Mouse (Mus musculus) limb, embryonic 12.5 days (tissue): ENCODE results near the gene Ilk. TPM values are rescaled to one million over a fixed set of nuclear protein-coding genes. Genes with fewer than 3 reads are reported as not detected.
A peak's percentile ranks its signal among the peaks of the same experiment; 100 is the strongest.

ENCODE experiments used
- ATAC-seq: fragments of 200-750 bp; cut with Nextera tagmentation; 2 replicates; pipeline ENCODE4 v1.8.0; 2017; ENCODE audit warnings: low read depth, moderate TSS enrichment; ENCODE audit not compliant: insufficient number of reproducible peaks, insufficient read depth, low FRiP score, low TSS enrichment
- H3K27ac ChIP-seq: fragments of 300-500 bp; sonication (generic); 2 replicates; pipeline ENCODE4 v1.5.1; 2016; ENCODE audit warnings: mild to moderate bottlenecking, moderate library complexity
- H3K27me3 ChIP-seq: fragments of 300-500 bp; sonication (generic); 2 replicates; pipeline ENCODE4 v1.6.1; 2016; ENCODE audit warnings: mild to moderate bottlenecking, moderate library complexity
- H3K36me3 ChIP-seq: fragments of 300-500 bp; sonication (generic); 2 replicates; pipeline ENCODE4 v1.6.1; 2016; ENCODE audit warnings: mild to moderate bottlenecking, moderate library complexity
- H3K4me1 ChIP-seq: fragments of 300-500 bp; sonication (generic); replicated peaks from 2 replicates; pipeline ENCODE4 v1.6.1; 2016
- H3K4me2 ChIP-seq: fragments of 300-500 bp; sonication (generic); 2 replicates; pipeline ENCODE4 v1.6.1; 2016; ENCODE audit warnings: mild to moderate bottlenecking, moderate library complexity
- H3K4me3 ChIP-seq: fragments of 300-500 bp; sonication (generic); replicated peaks from 2 replicates; pipeline ENCODE4 v1.5.1; 2016; ENCODE audit warnings: mild to moderate bottlenecking
- H3K9ac ChIP-seq: fragments of 300-500 bp; sonication (generic); replicated peaks from 2 replicates; pipeline ENCODE4 v1.6.1; 2016; ENCODE audit warnings: mild to moderate bottlenecking, moderate library complexity
- H3K9me3 ChIP-seq: fragments of 300-500 bp; sonication (generic); 2 replicates; pipeline ENCODE4 v1.6.1; 2016; ENCODE audit warnings: mild to moderate bottlenecking, moderate library complexity
- WGBS: fragments of 180-500 bp; shearing (Covaris S2); methylation state at CpG from one replicate; pipeline ENCODE4 v1.1.7; 2016; 5-methylcytosine and 5-hydroxymethylcytosine counted together
- polyA plus RNA-seq: library from polyadenylated mRNA; unstranded; fragments of >200 nt; fragmentation: Nextera tagmentation; extraction: Ambion mirVana; gene quantifications from 2 replicates; pipeline ENCODE4 v1.2.1, GENCODE M21; 2016

Gene Ilk
- 216 and 232 TPM in 2 replicates for polyA plus RNA-seq

GRCm38 (mm10) chr7:105736264-105736901 lies at the start of gene Ilk:
Ilk (plus strand) TSS chr7:105736592.
- peak within 1 kb of the TSS; percentile 85 for H3K9ac ChIP-seq
- H3K4me1 ChIP-seq: peaks cover 33% of the 10 kb centered on the region
- peaks cover 53% of the 10 kb centered on the region for H3K36me3 ChIP-seq
- H3K27me3 ChIP-seq: no peaks in the 10 kb centered on the region
- H3K9me3 ChIP-seq: no peaks in the 10 kb centered on the region
- ATAC-seq: peak; percentile 96
- under 1% methylated on average over 56 of the region's 62 CpGs for WGBS
- H3K4me3 ChIP-seq: peak within 1 kb of the TSS; percentile 82
- H3K4me2 ChIP-seq: peak within 1 kb of the TSS; percentile 80
- peak within 1 kb of the TSS; percentile 80 for H3K27ac ChIP-seq

- no peak overlapping the region for H3K4me3 ChIP-seq
- H3K9ac ChIP-seq: no peak overlapping the region
- H3K36me3 ChIP-seq: no peaks in the 10 kb centered on the region
- H3K27ac ChIP-seq: no peak overlapping the region
- no peaks in the 10 kb centered on the region for H3K4me1 ChIP-seq
- ATAC-seq: no peak
- H3K27me3 ChIP-seq: no peaks in the 10 kb centered on the region
- H3K4me2 ChIP-seq: no peak overlapping the region
- 92% methylated on average over 1 of the region's 1 CpGs for WGBS
- no peaks in the 10 kb centered on the region for H3K9me3 ChIP-seq
These were observed 45.5 kb upstream of the Ilk start for GRCm38 (mm10) chr7:105690875-105691274.

- Histone ChIP-seq H3K4me2 (no peak overlapping the region), H3K9me3 (0 out of 2 replicates have a peak, but pooled peaks cover 3% of the 10 kb centered on the region), H3K4me3 (no peak overlapping the region), H3K9ac (no peak overlapping the region), H3K36me3 (no peaks in the 10 kb centered on the region), H3K4me1 (no peaks in the 10 kb centered on the region), H3K27me3 (no peaks in the 10 kb centered on the region), H3K27ac (no peak overlapping the region)
- 88% methylated on average over 16 of the region's 16 CpGs for WGBS
- ATAC-seq: no peak
These were observed 33.2 kb upstream of the Ilk start for GRCm38 (mm10) chr7:105703184-105703583.

- no peaks in the 10 kb centered on the region for H3K36me3 ChIP-seq
- H3K4me3 ChIP-seq: no peak overlapping the region
- 87% methylated on average over 4 of the region's 4 CpGs for WGBS
- no peak for ATAC-seq
- 0 out of 2 replicates have a peak, but pooled peaks cover 3% of the 10 kb centered on the region for H3K9me3 ChIP-seq
- no peaks in the 10 kb centered on the region for H3K27me3 ChIP-seq
- H3K4me1 ChIP-seq: no peaks in the 10 kb centered on the region
- no peak overlapping the region for H3K4me2 ChIP-seq
- H3K9ac ChIP-seq: no peak overlapping the region
- H3K27ac ChIP-seq: no peak overlapping the region
These were observed 32.6 kb upstream of the Ilk start for GRCm38 (mm10) chr7:105703816-105704215.

- Histone ChIP-seq H3K36me3 (no peaks in the 10 kb centered on the region), H3K27me3 (no peaks in the 10 kb centered on the region), H3K9me3 (no peaks in the 10 kb centered on the region), H3K4me1 (no peaks in the 10 kb centered on the region), H3K4me3 (no peak overlapping the region), H3K4me2 (no peak overlapping the region), H3K9ac (no peak overlapping the region), H3K27ac (no peak overlapping the region)
- ATAC-seq: no peak
- WGBS: 92% methylated on average over 5 of the region's 5 CpGs
These were observed 27.7 kb upstream of the Ilk start for GRCm38 (mm10) chr7:105708733-105709132.

GRCm38 (mm10) chr7:105715366-105715765 lies 21.0 kb upstream of the Ilk start:
- no peaks in the 10 kb centered on the region for H3K4me1 ChIP-seq
- no peak overlapping the region for H3K4me3 ChIP-seq
- ATAC-seq: no peak
- H3K9me3 ChIP-seq: no peaks in the 10 kb centered on the region
- H3K27ac ChIP-seq: no peak overlapping the region
- no peak overlapping the region for H3K4me2 ChIP-seq
- no peaks in the 10 kb centered on the region for H3K36me3 ChIP-seq
- no peaks in the 10 kb centered on the region for H3K27me3 ChIP-seq
- 59% methylated on average over 3 of the region's 3 CpGs for WGBS
- H3K9ac ChIP-seq: no peak overlapping the region

GRCm38 (mm10) chr7:105721916-105722315 lies 14.5 kb upstream of the Ilk start:
- H3K4me1 ChIP-seq: no peaks in the 10 kb centered on the region
- no peak for ATAC-seq
- no peak overlapping the region for H3K4me3 ChIP-seq
- H3K9ac ChIP-seq: no peak overlapping the region
- H3K9me3 ChIP-seq: no peaks in the 10 kb centered on the region
- WGBS: 64% methylated on average over 2 of the region's 2 CpGs
- no peak overlapping the region for H3K27ac ChIP-seq
- no peaks in the 10 kb centered on the region for H3K36me3 ChIP-seq
- H3K27me3 ChIP-seq: no peaks in the 10 kb centered on the region
- H3K4me2 ChIP-seq: no peak overlapping the region

- H3K27ac ChIP-seq: no peak overlapping the region
- peaks cover 29% of the 10 kb centered on the region for H3K36me3 ChIP-seq
- H3K4me1 ChIP-seq: no peaks in the 10 kb centered on the region
- no peak overlapping the region for H3K4me3 ChIP-seq
- H3K9ac ChIP-seq: no peak overlapping the region
- ATAC-seq: peak; percentile 75; the same call in 1 of the 2 replicates
- H3K27me3 ChIP-seq: no peaks in the 10 kb centered on the region
- no peak overlapping the region for H3K4me2 ChIP-seq
- WGBS: 82% methylated on average over 4 of the region's 4 CpGs
- H3K9me3 ChIP-seq: no peaks in the 10 kb centered on the region
These were observed 10.0 kb upstream of the Ilk start for GRCm38 (mm10) chr7:105726144-105726979.

- H3K9ac ChIP-seq: no peak overlapping the region
- 94% methylated on average over 4 of the region's 4 CpGs for WGBS
- H3K4me3 ChIP-seq: no peak overlapping the region
- H3K4me1 ChIP-seq: no peaks in the 10 kb centered on the region
- H3K36me3 ChIP-seq: peaks cover 35% of the 10 kb centered on the region
- H3K4me2 ChIP-seq: no peak overlapping the region
- no peaks in the 10 kb centered on the region for H3K9me3 ChIP-seq
- H3K27me3 ChIP-seq: no peaks in the 10 kb centered on the region
- H3K27ac ChIP-seq: no peak overlapping the region
- no peak for ATAC-seq
These were observed 9.4 kb upstream of the Ilk start for GRCm38 (mm10) chr7:105726980-105727325.

GRCm38 (mm10) chr7:105728701-105729428 lies 7.5 kb upstream of the Ilk start:
- Histone ChIP-seq H3K4me2 (no peak overlapping the region), H3K27ac (no peak overlapping the region), H3K9ac (no peak overlapping the region), H3K27me3 (no peaks in the 10 kb centered on the region), H3K4me1 (no peaks in the 10 kb centered on the region), H3K4me3 (no peak overlapping the region), H3K36me3 (peaks cover 54% of the 10 kb centered on the region), H3K9me3 (no peaks in the 10 kb centered on the region)
- 83% methylated on average over 6 of the region's 6 CpGs for WGBS
- no peak for ATAC-seq

- Histone ChIP-seq H3K4me1 (peaks cover 26% of the 10 kb centered on the region), H3K27me3 (no peaks in the 10 kb centered on the region), H3K4me3 (no peak overlapping the region), H3K27ac (no peak overlapping the region), H3K9me3 (no peaks in the 10 kb centered on the region), H3K9ac (no peak overlapping the region), H3K4me2 (no peak overlapping the region), H3K36me3 (peaks cover 60% of the 10 kb centered on the region)
- WGBS: 94% methylated on average over 11 of the region's 11 CpGs
- ATAC-seq: no peak
These were observed 2.6 kb upstream of the Ilk start for GRCm38 (mm10) chr7:105733836-105734235.
